Mouse (Mus musculus): ENCODE results near the gene Rcor3.

DNA sequence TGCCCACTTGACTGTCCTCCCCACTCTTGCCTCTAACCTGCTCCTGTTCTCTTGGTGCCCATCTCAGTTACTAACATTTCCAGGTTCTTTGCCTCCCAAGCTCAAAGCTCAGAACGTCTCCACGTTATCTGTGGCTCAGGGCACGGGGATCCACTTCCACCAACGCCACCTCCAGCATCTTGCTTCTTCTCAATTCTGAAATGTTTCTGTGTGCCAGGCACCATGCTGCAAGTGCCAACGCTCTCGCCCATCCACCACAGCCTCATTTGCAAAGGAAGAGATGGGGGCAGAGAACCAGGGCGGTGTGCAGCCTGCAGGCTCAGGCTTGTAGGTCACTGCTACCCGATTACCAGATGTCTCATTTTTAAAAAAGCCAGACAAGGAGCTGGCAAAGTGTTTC lies 85.4 kb downstream of the Rcor3 start:
- TF ChIP-seq CTCF (IDR thresholded peaks at IDR 0.05; ENCODE audit: insufficient read depth, low read depth, low read length) (no peak), POLR2A (IDR thresholded peaks at IDR 0.05; ENCODE audit: insufficient read depth, low read depth, low read length) (no peak)

All from olfactory bulb, adult 2 months (tissue).